Mouse (Mus musculus) erythroblast, embryonic 14.5 days (primary cell): ENCODE data around the gene Tspan11. TPM values are rescaled to one million over a fixed set of nuclear protein-coding genes. Genes with fewer than 3 reads are reported as not detected.

ENCODE experiments used
- H3K27me3 ChIP-seq: 2 replicates; pipeline ENCODE4 v1.6.1; 2012; ENCODE audit warnings: inconsistent platforms; ENCODE audit not compliant: control insufficient read depth
- H3K36me3 ChIP-seq: 2 replicates; pipeline ENCODE4 v1.6.1; 2012; ENCODE audit warnings: mild to moderate bottlenecking, inconsistent platforms; ENCODE audit not compliant: control insufficient read depth
- H3K4me1 ChIP-seq: 2 replicates; pipeline ENCODE4 v1.6.1; 2012; ENCODE audit warnings: inconsistent platforms; ENCODE audit not compliant: control insufficient read depth
- H3K4me3 ChIP-seq: replicated peaks from 2 replicates; pipeline ENCODE3; 2012; ENCODE audit warnings: moderate library complexity, mild to moderate bottlenecking, inconsistent platforms
- H3K9me3 ChIP-seq: 2 replicates; pipeline ENCODE4 v1.6.1; 2012; ENCODE audit warnings: low read length, inconsistent platforms, mixed read lengths; ENCODE audit not compliant: control insufficient read depth
- GATA1 ChIP-seq: IDR thresholded peaks from 2 replicates; pipeline ENCODE4 v1.6.1; 2012; ENCODE audit warnings: low read length, inconsistent platforms, mixed read lengths
- TAL1 ChIP-seq: IDR thresholded peaks from 3 replicates; pipeline ENCODE4 v1.6.1; 2012; ENCODE audit warnings: low read length, inconsistent platforms, mixed read lengths
- polyA plus RNA-seq: library from polyadenylated mRNA; stranded (reverse); fragments of >175 nt; gene quantifications from 2 replicates; pipeline ENCODE4 v1.2.3, GENCODE M21; 2012

The Tspan11 gene
- polyA plus RNA-seq, 1 experiment, result not detected

- no peak for TF ChIP-seq GATA1
- no peak for TF ChIP-seq TAL1
Observed at GRCm38 (mm10) chr6:127917712-127918111, 30.3 kb downstream of the Tspan11 start.

GRCm38 (mm10) chr6:127919491-127919890, 32.1 kb downstream of the Tspan11 start:
- Histone ChIP-seq H3K4me1 (no peaks in the 10 kb centered on the region), H3K9me3 (no peaks in the 10 kb centered on the region), H3K4me3 (no peak overlapping the region), H3K27me3 (no peaks in the 10 kb centered on the region), H3K36me3 (no peaks in the 10 kb centered on the region)
- TF ChIP-seq TAL1 (no peak), GATA1 (no peak)

More at GRCm38 (mm10) chr6:127917712-127918111, 30.3 kb downstream of the Tspan11 start:
- no peaks in the 10 kb centered on the region for H3K36me3 ChIP-seq
- H3K4me3 ChIP-seq, result no peak overlapping the region
- H3K9me3 ChIP-seq, result no peaks in the 10 kb centered on the region; the same call in 1 of the 2 replicates
- no peaks in the 10 kb centered on the region for H3K27me3 ChIP-seq
- no peaks in the 10 kb centered on the region for H3K4me1 ChIP-seq

GRCm38 (mm10) chr6:127920652-127921051, 33.3 kb downstream of the Tspan11 start:
- TF ChIP-seq GATA1, result no peak
- no peak for TF ChIP-seq TAL1
- Histone ChIP-seq H3K9me3 (no peaks in the 10 kb centered on the region), H3K4me3 (no peak overlapping the region), H3K27me3 (no peaks in the 10 kb centered on the region), H3K36me3 (no peaks in the 10 kb centered on the region), H3K4me1 (no peaks in the 10 kb centered on the region)

- no peak overlapping the region for H3K4me3 ChIP-seq
- H3K36me3 ChIP-seq, result no peaks in the 10 kb centered on the region
- no peaks in the 10 kb centered on the region for H3K27me3 ChIP-seq
- H3K4me1 ChIP-seq, result no peaks in the 10 kb centered on the region
- no peaks in the 10 kb centered on the region for H3K9me3 ChIP-seq
- TF ChIP-seq TAL1, result no peak
- TF ChIP-seq GATA1, result no peak
Observed at GRCm38 (mm10) chr6:127921996-127922395, 34.6 kb downstream of the Tspan11 start.

GRCm38 (mm10) chr6:127923296-127923695, 35.9 kb downstream of the Tspan11 start:
- no peaks in the 10 kb centered on the region for H3K27me3 ChIP-seq
- no peak for TF ChIP-seq GATA1
- no peak for TF ChIP-seq TAL1
- no peaks in the 10 kb centered on the region for H3K36me3 ChIP-seq
- no peaks in the 10 kb centered on the region for H3K4me1 ChIP-seq
- H3K4me3 ChIP-seq, result no peak overlapping the region
- no peaks in the 10 kb centered on the region for H3K9me3 ChIP-seq

- no peak for TF ChIP-seq GATA1
- TF ChIP-seq TAL1, result no peak
- Histone ChIP-seq H3K36me3 (no peaks in the 10 kb centered on the region), H3K4me3 (no peak overlapping the region), H3K9me3 (no peaks in the 10 kb centered on the region), H3K4me1 (no peaks in the 10 kb centered on the region), H3K27me3 (no peaks in the 10 kb centered on the region)
Observed at GRCm38 (mm10) chr6:127924750-127925149, 37.4 kb downstream of the Tspan11 start.

GRCm38 (mm10) chr6:127925915-127926314, 38.5 kb downstream of the Tspan11 start:
- H3K9me3 ChIP-seq, result no peaks in the 10 kb centered on the region
- H3K36me3 ChIP-seq, result no peaks in the 10 kb centered on the region
- H3K4me3 ChIP-seq, result no peak overlapping the region
- no peaks in the 10 kb centered on the region for H3K27me3 ChIP-seq
- TF ChIP-seq GATA1, result no peak
- TF ChIP-seq TAL1, result no peak
- H3K4me1 ChIP-seq, result no peaks in the 10 kb centered on the region

- no peak for TF ChIP-seq GATA1
- TF ChIP-seq TAL1, result no peak
- no peaks in the 10 kb centered on the region for H3K36me3 ChIP-seq
- no peak overlapping the region for H3K4me3 ChIP-seq
- H3K4me1 ChIP-seq, result no peaks in the 10 kb centered on the region
- no peaks in the 10 kb centered on the region for H3K27me3 ChIP-seq
- peaks cover 4% of the 10 kb centered on the region for H3K9me3 ChIP-seq
Observed at GRCm38 (mm10) chr6:127928682-127929081, 41.3 kb downstream of the Tspan11 start.

GRCm38 (mm10) chr6:127932697-127933096, 45.3 kb downstream of the Tspan11 start:
- H3K9me3 ChIP-seq, result peaks cover 7% of the 10 kb centered on the region

GRCm38 (mm10) chr6:127933841-127934240, 46.5 kb downstream of the Tspan11 start:
- peaks cover 7% of the 10 kb centered on the region for H3K9me3 ChIP-seq
- H3K36me3 ChIP-seq, result no peaks in the 10 kb centered on the region
- H3K4me1 ChIP-seq, result no peaks in the 10 kb centered on the region
- TF ChIP-seq TAL1, result no peak
- no peak for TF ChIP-seq GATA1
- no peak overlapping the region for H3K4me3 ChIP-seq
- H3K27me3 ChIP-seq, result no peaks in the 10 kb centered on the region

More at GRCm38 (mm10) chr6:127932697-127933096, 45.3 kb downstream of the Tspan11 start:
- TF ChIP-seq GATA1, result no peak
- no peak for TF ChIP-seq TAL1
- no peaks in the 10 kb centered on the region for H3K4me1 ChIP-seq
- H3K4me3 ChIP-seq, result no peak overlapping the region
- no peaks in the 10 kb centered on the region for H3K27me3 ChIP-seq
- no peaks in the 10 kb centered on the region for H3K36me3 ChIP-seq
